Mouse (Mus musculus): Measurements from ENCODE around the gene Mdh2. TPM values are rescaled to one million over a fixed set of nuclear protein-coding genes. Genes with fewer than 3 reads are reported as not detected.

The Mdh2 gene
- total and polyA plus RNA-seq, 3 experiments, result 153 to 799 (median 245) TPM

GRCm38 (mm10) chr5:135761881-135762280 lies 16.4 kb upstream of the Mdh2 start:
- Histone ChIP-seq H3K9me3 (replicated peaks) (no peaks in the 10 kb centered on the region), H3K4me3 (ENCODE audit: low read depth, low read length) (no peak overlapping the region), H3K36me3 (replicated peaks) (no peaks in the 10 kb centered on the region), H3K27me3 (ENCODE audit: insufficient read depth, low read length) (peaks cover 47% of the 10 kb centered on the region), H3K4me1 (ENCODE audit: insufficient read depth, low read depth, low read length) (no peaks in the 10 kb centered on the region)
- no peak for DNase-seq (ENCODE audit: low spot score)
- no peak for ATAC-seq (ENCODE audit: extremely low read depth, insufficient number of reproducible peaks, low FRiP score, poor library complexity, severe bottlenecking)
- TF ChIP-seq POLR2AphosphoS5 (IDR thresholded peaks at IDR 0.05; ENCODE audit: insufficient replicate concordance, low read depth, low read length) (no peak), GATA1 (IDR thresholded peaks at IDR 0.05; ENCODE audit: borderline replicate concordance, low read length) (no peak), GATA2 (IDR thresholded peaks at IDR 0.05; ENCODE audit: borderline replicate concordance, low read depth, low read length) (no peak), CTCF (IDR thresholded peaks at IDR 0.05; ENCODE audit: low read depth, low read length) (no peak), TAL1 (conservative IDR thresholded peaks at IDR 0.05; ENCODE audit: low read depth, low read length) (no peak)

- no peak for TF ChIP-seq GATA1 (IDR thresholded peaks at IDR 0.05; ENCODE audit: borderline replicate concordance, low read length)
- no peak for TF ChIP-seq POLR2AphosphoS5 (IDR thresholded peaks at IDR 0.05; ENCODE audit: insufficient replicate concordance, low read depth, low read length)
- no peak for TF ChIP-seq TAL1 (conservative IDR thresholded peaks at IDR 0.05; ENCODE audit: low read depth, low read length)
- peak; percentile 69 for TF ChIP-seq CTCF (IDR thresholded peaks at IDR 0.05; ENCODE audit: low read depth, low read length)
- TF ChIP-seq GATA2 (IDR thresholded peaks at IDR 0.05; ENCODE audit: borderline replicate concordance, low read depth, low read length), result no peak
- DNase-seq (ENCODE audit: low spot score) (peak; percentile 52), ATAC-seq (ENCODE audit: extremely low read depth, insufficient number of reproducible peaks, low FRiP score, poor library complexity, severe bottlenecking) (0 out of 2 replicates have a peak, but pooled peaks have one; percentile 34)
- no peaks in the 10 kb centered on the region for H3K36me3 ChIP-seq (replicated peaks)
- no peaks in the 10 kb centered on the region for H3K9me3 ChIP-seq (replicated peaks)
- no peak overlapping the region for H3K4me3 ChIP-seq (ENCODE audit: low read depth, low read length)
- H3K27me3 ChIP-seq (ENCODE audit: insufficient read depth, low read length), result peaks cover 56% of the 10 kb centered on the region
- H3K4me1 ChIP-seq (ENCODE audit: insufficient read depth, low read depth, low read length), result no peaks in the 10 kb centered on the region
Observed at GRCm38 (mm10) chr5:135763526-135763925, 14.8 kb upstream of the Mdh2 start.

GRCm38 (mm10) chr5:135764971-135765370 lies 13.3 kb upstream of the Mdh2 start:
- no peaks in the 10 kb centered on the region for H3K36me3 ChIP-seq (replicated peaks)

GRCm38 (mm10) chr5:135772519-135772918 lies 5.8 kb upstream of the Mdh2 start:
- ATAC-seq (ENCODE audit: extremely low read depth, insufficient number of reproducible peaks, low FRiP score, poor library complexity, severe bottlenecking) (no peak), DNase-seq (ENCODE audit: low spot score) (no peak)
- TF ChIP-seq POLR2AphosphoS5 (IDR thresholded peaks at IDR 0.05; ENCODE audit: insufficient replicate concordance, low read depth, low read length) (no peak), GATA1 (IDR thresholded peaks at IDR 0.05; ENCODE audit: borderline replicate concordance, low read length) (no peak), CTCF (IDR thresholded peaks at IDR 0.05; ENCODE audit: low read depth, low read length) (no peak), TAL1 (conservative IDR thresholded peaks at IDR 0.05; ENCODE audit: low read depth, low read length) (no peak), GATA2 (IDR thresholded peaks at IDR 0.05; ENCODE audit: borderline replicate concordance, low read depth, low read length) (no peak)

More at GRCm38 (mm10) chr5:135764971-135765370, 13.3 kb upstream of the Mdh2 start:
- H3K4me3 ChIP-seq (ENCODE audit: low read depth, low read length), result no peak overlapping the region
- peaks cover 53% of the 10 kb centered on the region for H3K27me3 ChIP-seq (ENCODE audit: insufficient read depth, low read length)
- no peaks in the 10 kb centered on the region for H3K4me1 ChIP-seq (ENCODE audit: insufficient read depth, low read depth, low read length)
- no peaks in the 10 kb centered on the region for H3K9me3 ChIP-seq (replicated peaks)
- TF ChIP-seq POLR2AphosphoS5 (IDR thresholded peaks at IDR 0.05; ENCODE audit: insufficient replicate concordance, low read depth, low read length) (no peak), GATA1 (IDR thresholded peaks at IDR 0.05; ENCODE audit: borderline replicate concordance, low read length) (no peak), GATA2 (IDR thresholded peaks at IDR 0.05; ENCODE audit: borderline replicate concordance, low read depth, low read length) (no peak), CTCF (IDR thresholded peaks at IDR 0.05; ENCODE audit: low read depth, low read length) (no peak), TAL1 (conservative IDR thresholded peaks at IDR 0.05; ENCODE audit: low read depth, low read length) (no peak)
- ATAC-seq (ENCODE audit: extremely low read depth, insufficient number of reproducible peaks, low FRiP score, poor library complexity, severe bottlenecking), result no peak
- DNase-seq (ENCODE audit: low spot score), result no peak

GRCm38 (mm10) chr5:135776546-135776945 lies 1.7 kb upstream of the Mdh2 start:
- H3K4me1 ChIP-seq (ENCODE audit: insufficient read depth, low read depth, low read length), result peaks cover 45% of the 10 kb centered on the region
- DNase-seq (ENCODE audit: low spot score), result no peak

More at GRCm38 (mm10) chr5:135772519-135772918, 5.8 kb upstream of the Mdh2 start:
- Histone ChIP-seq H3K36me3 (replicated peaks) (peaks cover 3% of the 10 kb centered on the region), H3K27me3 (ENCODE audit: insufficient read depth, low read length) (peaks cover 34% of the 10 kb centered on the region), H3K4me3 (ENCODE audit: low read depth, low read length) (no peak overlapping the region), H3K4me1 (ENCODE audit: insufficient read depth, low read depth, low read length) (peaks cover 19% of the 10 kb centered on the region), H3K9me3 (replicated peaks) (no peaks in the 10 kb centered on the region)

GRCm38 (mm10) chr5:135777796-135778470 lies 347 bp upstream of the Mdh2 start, which contains the start of gene Styxl1:
TSS of gene Styxl1 (minus strand) at chr5:135778385.
- peak; percentile 48 for DNase-seq (ENCODE audit: low spot score)
- TF ChIP-seq POLR2AphosphoS5 (IDR thresholded peaks at IDR 0.05; ENCODE audit: insufficient replicate concordance, low read depth, low read length) (no peak), GATA2 (IDR thresholded peaks at IDR 0.05; ENCODE audit: borderline replicate concordance, low read depth, low read length) (no peak), CTCF (IDR thresholded peaks at IDR 0.05; ENCODE audit: low read depth, low read length) (no peak), TAL1 (conservative IDR thresholded peaks at IDR 0.05; ENCODE audit: low read depth, low read length) (no peak), GATA1 (IDR thresholded peaks at IDR 0.05; ENCODE audit: borderline replicate concordance, low read length) (no peak)
- Histone ChIP-seq H3K27me3 (ENCODE audit: insufficient read depth, low read length) (peaks cover 8% of the 10 kb centered on the region), H3K36me3 (replicated peaks) (peaks cover 35% of the 10 kb centered on the region), H3K4me3 (ENCODE audit: low read depth, low read length) (peak within 1 kb of the TSS; percentile 91), H3K9me3 (replicated peaks) (no peaks in the 10 kb centered on the region), H3K4me1 (ENCODE audit: insufficient read depth, low read depth, low read length) (peaks cover 49% of the 10 kb centered on the region)
- ATAC-seq (ENCODE audit: extremely low read depth, insufficient number of reproducible peaks, low FRiP score, poor library complexity, severe bottlenecking), result no peak

More at GRCm38 (mm10) chr5:135776546-135776945, 1.7 kb upstream of the Mdh2 start:
- Histone ChIP-seq H3K9me3 (replicated peaks) (no peaks in the 10 kb centered on the region), H3K4me3 (ENCODE audit: low read depth, low read length) (no peak overlapping the region), H3K27me3 (ENCODE audit: insufficient read depth, low read length) (peaks cover 17% of the 10 kb centered on the region), H3K36me3 (replicated peaks) (peaks cover 21% of the 10 kb centered on the region)
- TF ChIP-seq GATA1 (IDR thresholded peaks at IDR 0.05; ENCODE audit: borderline replicate concordance, low read length) (no peak), TAL1 (conservative IDR thresholded peaks at IDR 0.05; ENCODE audit: low read depth, low read length) (no peak), GATA2 (IDR thresholded peaks at IDR 0.05; ENCODE audit: borderline replicate concordance, low read depth, low read length) (no peak), POLR2AphosphoS5 (IDR thresholded peaks at IDR 0.05; ENCODE audit: insufficient replicate concordance, low read depth, low read length) (no peak), CTCF (IDR thresholded peaks at IDR 0.05; ENCODE audit: low read depth, low read length) (no peak)
- no peak for ATAC-seq (ENCODE audit: extremely low read depth, insufficient number of reproducible peaks, low FRiP score, poor library complexity, severe bottlenecking)

Measured in G1E (cell line).